Comparison of ENCODE assay signal across 8 mouse cellular contexts in genomic region chr8:71380178-71381171, GRCm38 (mm10). TPM values are rescaled to one million over a fixed set of nuclear protein-coding genes. Genes with fewer than 3 reads are reported as not detected.
A peak's percentile ranks its signal among the peaks of the same experiment; 100 is the strongest.
DNase-seq lines count a peak whose midpoint lies in the region; ATAC-seq and TF ChIP-seq lines count a peak whose summit lies in the region.

No protein-coding gene starts in this region.

- no peaks in the 10 kb centered on the region for H3K36me3 ChIP-seq in spleen, adult 2 months (ENCODE audit: control insufficient read depth, insufficient read depth, low read length)
- H3K36me3 ChIP-seq in embryonic facial prominence, embryonic 13.5 days = peaks cover 21% of the 10 kb centered on the region
- peaks cover 8% of the 10 kb centered on the region; the same call in 1 of the 2 replicates for H3K36me3 ChIP-seq in liver, postnatal 0 days (replicated peaks; ENCODE audit: insufficient read depth, low read length)

- TF ChIP-seq POLR2A in spleen, adult 2 months (IDR thresholded peaks at IDR 0.05; ENCODE audit: low read depth, low read length) = no peak

- ATAC-seq in embryonic facial prominence, embryonic 13.5 days (ENCODE audit: insufficient number of reproducible peaks, insufficient read depth, low FRiP score, low TSS enrichment, low read depth) = no peak
- no peak for ATAC-seq in liver, postnatal 0 days
- no peak for ATAC-seq in megakaryocyte progenitor cell, adult 5-6 weeks (replicated peaks; ENCODE audit: poor library complexity)

- H3K27me3 ChIP-seq in spleen, adult 2 months (ENCODE audit: control insufficient read depth, insufficient read depth, low read length) = peaks cover 13% of the 10 kb centered on the region
- H3K27me3 ChIP-seq in embryonic facial prominence, embryonic 13.5 days = peaks cover 6% of the 10 kb centered on the region; the same call in 1 of the 2 replicates
- peaks cover 16% of the 10 kb centered on the region for H3K27me3 ChIP-seq in liver, postnatal 0 days (ENCODE audit: insufficient read depth, low read length)

- no peak for TF ChIP-seq CTCF in spleen, adult 2 months (IDR thresholded peaks at IDR 0.05; ENCODE audit: extremely low read depth, insufficient read depth, insufficient read length, insufficient replicate concordance)
- no peak for TF ChIP-seq CTCF in liver, postnatal 0 days (IDR thresholded peaks at IDR 0.05; ENCODE audit: low read depth)

- peak overlapping the region; percentile 97 for H3K4me2 ChIP-seq in embryonic facial prominence, embryonic 13.5 days
- H3K4me2 ChIP-seq in liver, postnatal 0 days (ENCODE audit: low read depth, low read length) = peak overlapping the region; percentile 92

- H3K4me3 ChIP-seq in spleen, adult 2 months (ENCODE audit: extremely low read depth, insufficient read depth, insufficient read length) = peak overlapping the region; percentile 64; the same call in 1 of the 2 replicates
- H3K4me3 ChIP-seq in embryonic facial prominence, embryonic 13.5 days = peak overlapping the region; percentile 84
- H3K4me3 ChIP-seq in liver, postnatal 0 days (ENCODE audit: low read depth, low read length) = peak overlapping the region; percentile 70

- 0 out of 2 replicates have a peak overlapping the region, but pooled peaks have one; percentile 81 for H3K27ac ChIP-seq in spleen, adult 2 months (ENCODE audit: insufficient read depth, low read length)
- no peak overlapping the region for H3K27ac ChIP-seq in embryonic facial prominence, embryonic 13.5 days
- peak overlapping the region; percentile 96 for H3K27ac ChIP-seq in liver, postnatal 0 days (ENCODE audit: low read depth)

- no peak for TF ChIP-seq EP300 in liver, postnatal 0 days (IDR thresholded peaks at IDR 0.05; ENCODE audit: low read depth)

- peaks cover 25% of the 10 kb centered on the region for H3K4me1 ChIP-seq in spleen, adult 2 months (ENCODE audit: control insufficient read depth, insufficient read depth, insufficient read length)
- peaks cover 62% of the 10 kb centered on the region for H3K4me1 ChIP-seq in embryonic facial prominence, embryonic 13.5 days
- H3K4me1 ChIP-seq in liver, postnatal 0 days (ENCODE audit: insufficient read depth) = peaks cover 38% of the 10 kb centered on the region

- 11% methylated on average over 72 of the region's 72 CpGs for WGBS in spleen, adult 2 months
- 1% methylated on average over 72 of the region's 72 CpGs for WGBS in embryonic facial prominence, embryonic 13.5 days
- 5% methylated on average over 70 of the region's 72 CpGs for WGBS in liver, postnatal 0 days (ENCODE audit: insufficient replicate concordance)

- no peaks in the 10 kb centered on the region; the same call in 1 of the 2 replicates for H3K9me3 ChIP-seq in embryonic facial prominence, embryonic 13.5 days
- no peaks in the 10 kb centered on the region for H3K9me3 ChIP-seq in liver, postnatal 0 days (ENCODE audit: low read length)

- DNase-seq in spleen, adult 2 months (ENCODE audit: low read depth in 1 of 2, low spot score in 2 of 2) = no peak
- DNase-seq in spleen, postnatal 4 days (ENCODE audit: low spot score in 2 of 2) = no peak
- DNase-seq in induced T-regulatory cell, adult 2 months (ENCODE audit: low read depth) = peak; percentile 46
- peak; percentile 53 for DNase-seq in liver, postnatal 0 days
- DNase-seq in testis, postnatal 10 days (ENCODE audit: low spot score) = peak; percentile 63
- no peak for DNase-seq in frontal cortex, adult 2 months (ENCODE audit: extremely low spot score in 1 of 2, low spot score in 1 of 2)

- peak overlapping the region; percentile 90 for H3K9ac ChIP-seq in embryonic facial prominence, embryonic 13.5 days
- peak overlapping the region; percentile 78 for H3K9ac ChIP-seq in liver, postnatal 0 days (replicated peaks)

RNA-seq across cellular contexts. Expression of gene Nr2f6, which starts 1.3 kb away (rescaled TPM):
- polyA plus RNA-seq in spleen, adult 2 months (2012; rRNA removed) = 59.4 and 88.0 TPM in 2 replicates
- polyA plus RNA-seq in embryonic facial prominence, embryonic 13.5 days (2015; fragmentation: Nextera tagmentation; extraction: Ambion mirVana) = 43.8 and 46.6 TPM in 2 replicates
- 38.0 and 46.6 TPM in 2 replicates for polyA plus RNA-seq in liver, postnatal 0 days (2015; fragmentation: Nextera tagmentation; extraction: Ambion mirVana)
- polyA plus RNA-seq in frontal cortex, adult 2 months (2012; rRNA removed) = 42.5 and 42.8 TPM in 2 replicates
- 3.6 and 7.6 TPM in 2 replicates for total RNA-seq in megakaryocyte progenitor cell, adult 5-6 weeks (2015)
- total RNA-seq in megakaryocyte progenitor cell, adult 5-6 weeks (2017) = 4.3 and 5.6 TPM in 2 replicates

RNA-seq across cellular contexts. Expression of gene Ocel1, which starts 9.4 kb away (rescaled TPM):
- polyA plus RNA-seq in spleen, adult 2 months (2012; rRNA removed) = 16.8 and 20.6 TPM in 2 replicates
- polyA plus RNA-seq in embryonic facial prominence, embryonic 13.5 days (2015; fragmentation: Nextera tagmentation; extraction: Ambion mirVana) = 4.2 and 5.4 TPM in 2 replicates
- 5.3 and 5.9 TPM in 2 replicates for polyA plus RNA-seq in liver, postnatal 0 days (2015; fragmentation: Nextera tagmentation; extraction: Ambion mirVana)
- polyA plus RNA-seq in frontal cortex, adult 2 months (2012; rRNA removed) = 11.4 and 12.9 TPM in 2 replicates
- 6.3 and 8.0 TPM in 2 replicates for total RNA-seq in megakaryocyte progenitor cell, adult 5-6 weeks (2015)
- 11.1 and 11.7 TPM in 2 replicates for total RNA-seq in megakaryocyte progenitor cell, adult 5-6 weeks (2017)

RNA-seq across cellular contexts. Expression of gene Use1, which starts 13.8 kb away (rescaled TPM):
- 104 and 113 TPM in 2 replicates for polyA plus RNA-seq in spleen, adult 2 months (2012; rRNA removed)
- 115 and 118 TPM in 2 replicates for polyA plus RNA-seq in embryonic facial prominence, embryonic 13.5 days (2015; fragmentation: Nextera tagmentation; extraction: Ambion mirVana)
- 62.8 and 64.6 TPM in 2 replicates for polyA plus RNA-seq in liver, postnatal 0 days (2015; fragmentation: Nextera tagmentation; extraction: Ambion mirVana)
- polyA plus RNA-seq in frontal cortex, adult 2 months (2012; rRNA removed) = 174 and 195 TPM in 2 replicates
- total RNA-seq in megakaryocyte progenitor cell, adult 5-6 weeks (2015) = 107 and 116 TPM in 2 replicates
- total RNA-seq in megakaryocyte progenitor cell, adult 5-6 weeks (2017) = 153 and 165 TPM in 2 replicates

RNA-seq across cellular contexts. Expression of gene Ushbp1, which starts 15.1 kb away (rescaled TPM):
- polyA plus RNA-seq in spleen, adult 2 months (2012; rRNA removed) = 14.7 and 18.4 TPM in 2 replicates
- 7.4 and 7.8 TPM in 2 replicates for polyA plus RNA-seq in embryonic facial prominence, embryonic 13.5 days (2015; fragmentation: Nextera tagmentation; extraction: Ambion mirVana)
- 4.6 and 5.6 TPM in 2 replicates for polyA plus RNA-seq in liver, postnatal 0 days (2015; fragmentation: Nextera tagmentation; extraction: Ambion mirVana)
- polyA plus RNA-seq in frontal cortex, adult 2 months (2012; rRNA removed) = 8.9 and 11.8 TPM in 2 replicates
- total RNA-seq in megakaryocyte progenitor cell, adult 5-6 weeks (2015) = not detected in 2 replicates
- not detected in 2 replicates for total RNA-seq in megakaryocyte progenitor cell, adult 5-6 weeks (2017)

RNA-seq across cellular contexts. Expression of gene Babam1, which starts 16.2 kb away (rescaled TPM):
- 104 and 128 TPM in 2 replicates for polyA plus RNA-seq in spleen, adult 2 months (2012; rRNA removed)
- polyA plus RNA-seq in embryonic facial prominence, embryonic 13.5 days (2015; fragmentation: Nextera tagmentation; extraction: Ambion mirVana) = 88.9 and 104 TPM in 2 replicates
- polyA plus RNA-seq in liver, postnatal 0 days (2015; fragmentation: Nextera tagmentation; extraction: Ambion mirVana) = 40.0 and 40.7 TPM in 2 replicates
- polyA plus RNA-seq in frontal cortex, adult 2 months (2012; rRNA removed) = 131 and 140 TPM in 2 replicates
- total RNA-seq in megakaryocyte progenitor cell, adult 5-6 weeks (2015) = 51.8 and 76.5 TPM in 2 replicates
- total RNA-seq in megakaryocyte progenitor cell, adult 5-6 weeks (2017) = 93.7 and 122 TPM in 2 replicates

Comparison
In these comparisons a context has a peak if more than half of its experiments do, and no peak if none do; other contexts are left out.
1. DNase-seq: peak in induced T-regulatory cell, adult 2 months (single experiment), liver, postnatal 0 days (single experiment) and testis, postnatal 10 days (single experiment); none in spleen, adult 2 months (0 of 2), spleen, postnatal 4 days (0 of 2) and frontal cortex, adult 2 months (0 of 2).
2. Peak in every context shown above with its lines, with median percentiles within 50 percentile points of each other: H3K4me3 ChIP-seq.